ENCODE assay signal across 10 mouse cellular contexts in genomic region chr17:25333943-25334342, GRCm38 (mm10). TPM values are rescaled to one million over a fixed set of nuclear protein-coding genes. Genes with fewer than 3 reads are reported as not detected.
DNase-seq lines count a peak whose midpoint lies in the region; ATAC-seq lines count a peak whose summit lies in the region.
"Had no signal": no experiment of that assay in that cellular context is flagged by ENCODE, and none has a peak within 500 bp of the region (broad histone marks: within the 10 kb centered on the region; RNA-seq: fewer than 3 reads in every experiment).

No protein-coding gene starts in this region.

- no peak overlapping the region for H3K9ac ChIP-seq in neural tube, embryonic 15.5 days (replicated peaks)
- no peak overlapping the region for H3K9ac ChIP-seq in liver, embryonic 13.5 days
- H3K9ac ChIP-seq: hindbrain, embryonic 15.5 days; stomach, embryonic 15.5 days had no signal

- H3K27me3 ChIP-seq in neural tube, embryonic 15.5 days (replicated peaks) = peaks cover 24% of the 10 kb centered on the region
- peaks cover 14% of the 10 kb centered on the region for H3K27me3 ChIP-seq in liver, embryonic 13.5 days

- 0% methylated on average over 8 of the region's 8 CpGs for WGBS in neural tube, embryonic 15.5 days
- WGBS in liver, embryonic 13.5 days (ENCODE audit: insufficient replicate concordance) = 3% methylated on average over 8 of the region's 8 CpGs

- H3K4me2 ChIP-seq in neural tube, embryonic 15.5 days = no peak overlapping the region
- no peak overlapping the region for H3K4me2 ChIP-seq in liver, embryonic 13.5 days
- H3K4me2 ChIP-seq: hindbrain, embryonic 15.5 days; stomach, embryonic 15.5 days had no signal

- H3K36me3 ChIP-seq in neural tube, embryonic 15.5 days = no peaks in the 10 kb centered on the region
- H3K36me3 ChIP-seq in liver, embryonic 13.5 days = no peaks in the 10 kb centered on the region
- H3K36me3 ChIP-seq: hindbrain, embryonic 15.5 days; stomach, embryonic 15.5 days had no signal

- ATAC-seq in neural tube, embryonic 15.5 days (ENCODE audit: low FRiP score) = no peak
- no peak for ATAC-seq in liver, embryonic 13.5 days (ENCODE audit: low read depth)

- H3K9me3 ChIP-seq in neural tube, embryonic 15.5 days (replicated peaks) = no peaks in the 10 kb centered on the region
- H3K9me3 ChIP-seq in liver, embryonic 13.5 days (replicated peaks) = no peaks in the 10 kb centered on the region
- H3K9me3 ChIP-seq: hindbrain, embryonic 15.5 days; stomach, embryonic 15.5 days had no signal

- no peak overlapping the region for H3K27ac ChIP-seq in neural tube, embryonic 15.5 days (replicated peaks)
- no peak overlapping the region for H3K27ac ChIP-seq in liver, embryonic 13.5 days
- H3K27ac ChIP-seq: hindbrain, embryonic 15.5 days; stomach, embryonic 15.5 days had no signal

- no peaks in the 10 kb centered on the region for H3K4me1 ChIP-seq in neural tube, embryonic 15.5 days
- no peaks in the 10 kb centered on the region for H3K4me1 ChIP-seq in liver, embryonic 13.5 days (replicated peaks)
- H3K4me1 ChIP-seq: hindbrain, embryonic 15.5 days; stomach, embryonic 15.5 days had no signal

- DNase-seq in neural tube, embryonic 10.5 days (ENCODE audit: extremely low spot score, low spot score) = peak; percentile 81
- peak; percentile 80 for DNase-seq in adrenal gland, postnatal 10 days
- DNase-seq in embryo, embryonic 11 days = peak; percentile 85
- DNase-seq in hindlimb bud, embryonic 11.5 days (ENCODE audit: extremely low spot score, low read depth, low spot score) = peak; percentile 57
- DNase-seq in liver, embryonic 13.5 days = peak; percentile 14
- DNase-seq in right cerebral cortex, adult 18-20 months = peak; percentile 40
- DNase-seq in urinary bladder, postnatal 36 days (ENCODE audit: low spot score in 2 of 2) = peak; percentile 1 to 42

- H3K4me3 ChIP-seq in neural tube, embryonic 15.5 days (replicated peaks) = no peak overlapping the region
- no peak overlapping the region for H3K4me3 ChIP-seq in liver, embryonic 13.5 days (replicated peaks)
- H3K4me3 ChIP-seq: hindbrain, embryonic 15.5 days; stomach, embryonic 15.5 days had no signal

RNA-seq across cellular contexts. Expression of gene Tpsab1, which starts 11.4 kb away (rescaled TPM):
- polyA plus RNA-seq in neural tube, embryonic 15.5 days (2015; fragmentation: Nextera tagmentation; extraction: Ambion mirVana) = 0.19 TPM in 1 of 2 replicates, not detected in the other
- 1 to 10 TPM; 3.5 to 4.0 TPM for total RNA-seq in adrenal gland, postnatal 10 days (2021)
- not detected in 2 replicates for polyA plus RNA-seq in liver, embryonic 13.5 days (2015; fragmentation: Nextera tagmentation; extraction: Ambion mirVana)
- polyA plus RNA-seq: hindbrain, embryonic 15.5 days had no signal

RNA-seq across cellular contexts. Expression of gene Prss29, which starts 15.5 kb away (rescaled TPM):
- not detected in 2 replicates for polyA plus RNA-seq in neural tube, embryonic 15.5 days (2015; fragmentation: Nextera tagmentation; extraction: Ambion mirVana)
- not detected for total RNA-seq in adrenal gland, postnatal 10 days (2021)
- polyA plus RNA-seq in liver, embryonic 13.5 days (2015; fragmentation: Nextera tagmentation; extraction: Ambion mirVana) = not detected in 2 replicates
- polyA plus RNA-seq: hindbrain, embryonic 15.5 days; stomach, embryonic 15.5 days had no signal

RNA-seq across cellular contexts. Expression of gene Prss28, which starts 25.5 kb away (rescaled TPM):
- not detected in 2 replicates for polyA plus RNA-seq in neural tube, embryonic 15.5 days (2015; fragmentation: Nextera tagmentation; extraction: Ambion mirVana)
- total RNA-seq in adrenal gland, postnatal 10 days (2021) = not detected
- polyA plus RNA-seq in liver, embryonic 13.5 days (2015; fragmentation: Nextera tagmentation; extraction: Ambion mirVana) = not detected in 2 replicates
- polyA plus RNA-seq: hindbrain, embryonic 15.5 days; stomach, embryonic 15.5 days had no signal

RNA-seq across cellular contexts. Expression of gene Tpsb2, which starts 32.2 kb away (rescaled TPM):
- polyA plus RNA-seq in neural tube, embryonic 15.5 days (2015; fragmentation: Nextera tagmentation; extraction: Ambion mirVana) = 1.2 and 1.8 TPM in 2 replicates
- 10 to 100 TPM in 1 of 2 experiments, 1 to 10 TPM in 1; 9.8 to 11.1 TPM for total RNA-seq in adrenal gland, postnatal 10 days (2021)
- 0.25 TPM in 1 of 2 replicates, not detected in the other for polyA plus RNA-seq in liver, embryonic 13.5 days (2015; fragmentation: Nextera tagmentation; extraction: Ambion mirVana)

RNA-seq across cellular contexts. Expression of gene Tpsg1, which starts 35.1 kb away (rescaled TPM):
- 0.34 and 0.74 TPM in 2 replicates for polyA plus RNA-seq in neural tube, embryonic 15.5 days (2015; fragmentation: Nextera tagmentation; extraction: Ambion mirVana)
- not detected for total RNA-seq in adrenal gland, postnatal 10 days (2021)
- polyA plus RNA-seq in liver, embryonic 13.5 days (2015; fragmentation: Nextera tagmentation; extraction: Ambion mirVana) = 0.48 and 0.81 TPM in 2 replicates

Comparison
In these comparisons a context has a peak if more than half of its experiments do, and no peak if none do; other contexts are left out.
1. DNase-seq: peak in every context shown above with its lines; median percentile 85 in embryo, embryonic 11 days; 81 in neural tube, embryonic 10.5 days; 80 in adrenal gland, postnatal 10 days; 57 in hindlimb bud, embryonic 11.5 days; 40 in right cerebral cortex, adult 18-20 months; 22 in urinary bladder, postnatal 36 days; 14 in liver, embryonic 13.5 days.